Mouse (Mus musculus): ENCODE measurements around the gene Scg5.

The Scg5 gene

DNA sequence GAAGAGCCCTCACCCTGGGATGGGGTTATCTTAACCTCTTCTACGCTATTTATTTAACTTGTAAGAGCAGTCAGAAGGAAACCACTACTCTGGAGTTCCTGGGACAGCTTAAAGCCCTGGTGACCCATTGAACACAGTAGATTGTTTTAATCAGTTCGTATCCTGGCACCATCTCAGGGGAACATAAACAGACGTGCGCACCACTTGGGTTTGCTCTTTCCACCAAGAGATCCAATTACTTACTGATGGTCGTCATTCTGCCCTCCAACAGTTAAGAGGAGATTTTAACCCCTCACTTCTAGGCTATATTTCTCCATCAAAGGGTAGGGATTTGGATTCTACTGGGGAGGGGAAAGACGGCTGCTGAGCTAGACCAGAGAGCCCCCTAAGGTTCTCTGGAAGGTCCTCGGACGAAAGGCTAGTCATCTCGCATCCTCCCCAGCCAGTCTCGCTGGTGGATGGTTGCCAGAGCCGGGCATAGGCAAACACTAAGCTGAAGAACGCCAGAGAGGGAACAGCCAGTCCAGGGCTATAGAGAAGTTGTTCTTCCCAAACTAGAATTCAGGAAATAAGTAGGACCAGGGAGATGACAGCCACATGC is 71.9 kb downstream of the Scg5 start:
- no peak for DNase-seq (ENCODE audit: low read depth)

DNA sequence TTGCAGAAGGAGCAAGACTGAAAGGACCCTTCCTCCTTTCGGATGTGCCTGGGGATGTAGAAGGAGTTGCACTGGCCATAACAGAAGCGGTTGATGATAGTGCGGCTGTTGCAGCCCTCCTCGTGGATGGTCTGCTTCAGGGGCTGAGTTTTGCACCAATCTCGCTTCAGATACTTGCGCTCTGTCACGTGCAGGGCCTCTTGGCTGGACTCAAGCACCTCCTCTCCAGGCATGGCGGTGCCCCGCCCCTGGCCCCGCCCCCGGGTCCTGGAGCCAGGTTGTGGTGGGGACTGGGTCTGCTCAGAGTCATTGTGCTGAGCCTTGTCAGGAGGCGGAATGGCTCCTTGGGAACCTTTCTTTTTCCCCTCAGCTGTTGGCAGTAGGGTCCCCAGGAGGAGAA is 79.2 kb downstream of the Scg5 start:
- DNase-seq (ENCODE audit: low read depth) = no peak

DNA sequence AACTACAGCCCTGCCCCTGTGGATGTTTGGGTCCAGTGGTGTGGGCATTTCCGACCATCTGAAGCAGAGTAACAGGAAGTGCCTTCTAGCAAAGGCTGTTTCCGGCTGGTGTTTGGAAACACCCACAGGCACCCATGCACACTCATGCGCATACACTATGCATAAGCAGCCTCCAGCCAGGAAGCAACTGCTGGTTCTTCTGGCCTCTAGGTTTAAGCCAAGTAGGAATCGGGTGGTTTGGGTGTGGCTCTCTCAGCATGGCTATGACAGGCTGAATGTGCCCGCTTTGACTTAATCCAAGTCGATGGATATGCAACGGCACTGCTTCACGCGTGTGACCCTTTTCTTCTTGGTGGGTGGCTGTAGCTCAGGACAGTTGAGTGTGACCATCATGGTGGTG is 79.6 kb downstream of the Scg5 start:
- DNase-seq (ENCODE audit: low read depth) = peak; percentile 2

DNA sequence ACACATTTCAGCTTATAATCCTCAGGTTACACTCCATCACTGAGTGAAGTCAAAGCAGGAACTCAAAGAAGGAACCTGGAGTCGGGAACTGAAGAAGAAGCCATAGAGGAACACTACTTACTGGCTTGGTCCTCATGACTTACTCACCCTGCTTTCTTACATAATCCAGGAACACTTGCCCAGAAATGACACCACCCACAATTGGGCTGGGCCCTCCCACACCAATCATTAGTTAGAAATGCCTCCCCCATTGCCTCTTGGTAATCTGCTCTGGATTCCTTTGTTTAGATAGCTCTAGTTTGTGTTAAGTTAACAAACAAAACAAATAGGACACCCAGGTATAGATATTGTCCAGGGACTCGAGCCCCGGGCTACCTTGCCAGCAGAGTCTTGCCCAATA is 100.3 kb downstream of the Scg5 start:
- DNase-seq (ENCODE audit: low read depth) = no peak
